Mouse (Mus musculus): Measurements from ENCODE around the gene Skida1.

The Skida1 gene

GRCm38 (mm10) chr2:18048453-18049075 is at the start of gene Skida1:
Gene Skida1 (minus strand): TSS chr2:18049051.
- WGBS: 8% methylated on average over 17 of the region's 17 CpGs

- WGBS: 56% methylated on average over 2 of the region's 2 CpGs
Observed at GRCm38 (mm10) chr2:18095804-18096203, 47.0 kb upstream of the Skida1 start.

GRCm38 (mm10) chr2:18093858-18094257 is 45.0 kb upstream of the Skida1 start:
- WGBS: 98% methylated on average over 1 of the region's 1 CpGs

GRCm38 (mm10) chr2:18087695-18088094 is 38.8 kb upstream of the Skida1 start:
- WGBS: 91% methylated on average over 3 of the region's 3 CpGs

- whole genome bisulfite sequencing: 69% methylated on average over 2 of the region's 2 CpGs
Observed at GRCm38 (mm10) chr2:18080182-18080860, 31.5 kb upstream of the Skida1 start.

- WGBS: 79% methylated on average over 2 of the region's 2 CpGs
Observed at GRCm38 (mm10) chr2:18071947-18072346, 23.1 kb upstream of the Skida1 start.

- 92% methylated on average over 4 of the region's 4 CpGs for WGBS
Observed at GRCm38 (mm10) chr2:18068071-18068796, 19.4 kb upstream of the Skida1 start.

GRCm38 (mm10) chr2:18065708-18066030 is 16.8 kb upstream of the Skida1 start:
- WGBS: 5% methylated on average over 6 of the region's 6 CpGs

- under 1% methylated on average over 59 of the region's 85 CpGs for WGBS
Observed at GRCm38 (mm10) chr2:18064941-18065707, 16.3 kb upstream of the Skida1 start.

GRCm38 (mm10) chr2:18064356-18064858 is 15.6 kb upstream of the Skida1 start:
- under 1% methylated on average over 47 of the region's 58 CpGs for WGBS

- under 1% methylated on average over 18 of the region's 18 CpGs for WGBS
Observed at GRCm38 (mm10) chr2:18063763-18064251, 15.0 kb upstream of the Skida1 start.

GRCm38 (mm10) chr2:18060396-18060795 is 11.5 kb upstream of the Skida1 start:
- 100% methylated on average over 1 of the region's 1 CpGs for WGBS

GRCm38 (mm10) chr2:18059891-18060290 is 11.0 kb upstream of the Skida1 start:
- 98% methylated on average over 1 of the region's 1 CpGs for WGBS

GRCm38 (mm10) chr2:18059063-18059462 is 10.2 kb upstream of the Skida1 start:
- 86% methylated on average over 2 of the region's 2 CpGs for WGBS

- 38% methylated on average over 9 of the region's 9 CpGs for WGBS
Observed at GRCm38 (mm10) chr2:18058146-18058708, 9.4 kb upstream of the Skida1 start.

- under 1% methylated on average over 48 of the region's 48 CpGs for WGBS
Observed at GRCm38 (mm10) chr2:18057336-18058145, 8.7 kb upstream of the Skida1 start.

GRCm38 (mm10) chr2:18056786-18057255 is 8.0 kb upstream of the Skida1 start:
- WGBS: 2% methylated on average over 44 of the region's 50 CpGs

- WGBS: under 1% methylated on average over 56 of the region's 66 CpGs
Observed at GRCm38 (mm10) chr2:18055929-18056785, 7.3 kb upstream of the Skida1 start.
